Mouse (Mus musculus): ENCODE results near the gene Chordc1. TPM values are rescaled to one million over a fixed set of nuclear protein-coding genes. Genes with fewer than 3 reads are reported as not detected.
"Not testable (repeated sequence)": the region's sequence is repeated elsewhere in the genome, so short reads cannot be mapped to it uniquely, and the experiment has no call there.

Chordc1 gene
- polyA plus RNA-seq (2015; fragmentation: Nextera tagmentation; extraction: Ambion mirVana): 112 and 128 TPM in 2 replicates

DNA sequence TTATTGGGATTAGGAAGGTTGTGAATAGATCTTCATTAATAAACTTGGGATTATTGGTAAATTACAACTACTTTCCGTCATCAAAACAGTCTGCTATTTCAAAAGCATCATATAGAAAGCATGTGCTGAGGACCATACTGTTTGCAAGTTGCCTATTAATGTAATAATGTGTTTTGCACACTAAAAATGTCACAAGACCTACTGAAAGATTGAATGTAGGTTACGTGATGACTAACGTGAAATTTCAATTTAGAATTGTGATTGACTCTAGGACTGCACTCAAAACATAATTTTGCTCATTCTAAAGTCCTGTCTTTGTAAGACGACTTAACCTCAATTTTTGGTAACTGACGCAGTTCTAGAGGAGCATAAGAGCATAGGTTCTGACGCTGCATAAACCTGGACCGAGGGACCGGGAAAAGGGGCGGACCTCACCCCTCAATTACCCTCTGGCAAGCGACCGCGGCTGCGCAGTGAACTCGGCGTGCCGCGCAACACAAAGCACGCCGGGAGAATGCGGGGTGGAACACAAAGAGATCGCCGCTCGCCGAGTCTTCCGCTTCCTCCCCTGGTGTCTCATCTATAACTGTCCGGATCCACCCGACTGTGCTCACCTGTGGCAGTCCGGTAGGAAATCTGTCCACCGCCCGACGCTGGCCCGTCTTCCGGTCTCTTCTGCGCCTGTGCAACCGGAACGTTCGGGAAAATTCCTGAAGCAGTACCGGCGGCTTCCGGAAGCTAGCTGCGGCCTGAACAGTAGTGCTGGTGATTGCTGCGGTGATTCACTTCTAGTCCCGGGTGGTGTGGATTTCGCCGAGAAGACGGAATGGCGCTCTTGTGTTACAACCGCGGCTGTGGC is at the start of gene Chordc1:
Gene Chordc1 (plus strand): TSS at position 555 of the 859 bp plus-strand sequence.
- peak within 1 kb of the TSS; percentile 96 for H3K4me3 ChIP-seq
- WGBS: 2% methylated on average over 49 of the region's 49 CpGs
- no peaks in the 10 kb centered on the region for H3K9me3 ChIP-seq
- peak within 1 kb of the TSS; percentile 86 for H3K27ac ChIP-seq
- peaks cover 9% of the 10 kb centered on the region for H3K4me1 ChIP-seq
- peak within 1 kb of the TSS; percentile 99 for H3K9ac ChIP-seq
- H3K36me3 ChIP-seq: peaks cover 5% of the 10 kb centered on the region; the same call in 1 of the 2 replicates
- peak within 1 kb of the TSS; percentile 71 for H3K4me2 ChIP-seq
- peak; percentile 99 for ATAC-seq (ENCODE audit: insufficient number of reproducible peaks, insufficient read depth, low FRiP score, low TSS enrichment, low read depth)
- H3K27me3 ChIP-seq: no peaks in the 10 kb centered on the region

GRCm38 (mm10) chr9:18275901-18276300 is 16.0 kb upstream of the Chordc1 start:
- 87% methylated on average over 1 of the region's 1 CpGs for WGBS
- no peak overlapping the region for H3K27ac ChIP-seq
- H3K36me3 ChIP-seq: no peaks in the 10 kb centered on the region
- H3K4me1 ChIP-seq: no peaks in the 10 kb centered on the region
- H3K9me3 ChIP-seq: no peaks in the 10 kb centered on the region
- no peak overlapping the region for H3K9ac ChIP-seq
- H3K27me3 ChIP-seq: 0 out of 2 replicates have a peak, but pooled peaks cover 4% of the 10 kb centered on the region
- no peak overlapping the region for H3K4me3 ChIP-seq
- H3K4me2 ChIP-seq: no peak overlapping the region
- ATAC-seq (ENCODE audit: insufficient number of reproducible peaks, insufficient read depth, low FRiP score, low TSS enrichment, low read depth): no peak

DNA sequence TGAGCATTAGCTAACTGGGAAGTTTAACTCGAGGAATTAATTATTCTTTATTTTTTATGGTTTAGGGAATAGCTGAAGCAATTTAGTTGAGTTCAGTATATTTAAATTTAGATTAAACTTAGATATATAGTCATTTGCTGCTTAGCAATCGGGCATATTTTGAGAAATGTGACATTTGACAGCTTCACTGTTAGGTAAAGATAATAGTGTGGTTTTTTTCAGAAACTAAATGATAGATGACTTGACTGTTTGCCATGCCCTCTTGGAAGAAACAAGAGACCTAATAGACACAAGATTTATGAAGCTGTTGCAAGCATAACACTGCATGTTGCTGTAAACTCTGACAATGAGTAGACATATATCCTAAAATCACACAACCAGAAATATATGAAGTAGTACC is 15.1 kb upstream of the Chordc1 start:
- Histone ChIP-seq H3K4me2 (no peak overlapping the region), H3K36me3 (no peaks in the 10 kb centered on the region), H3K27me3 (0 out of 2 replicates have a peak, but pooled peaks cover under 1% of the 10 kb centered on the region), H3K27ac (no peak overlapping the region), H3K4me3 (no peak overlapping the region), H3K9me3 (no peaks in the 10 kb centered on the region), H3K4me1 (no peaks in the 10 kb centered on the region), H3K9ac (no peak overlapping the region)
- 58% methylated on average over 2 of the region's 2 CpGs for WGBS
- ATAC-seq (ENCODE audit: insufficient number of reproducible peaks, insufficient read depth, low FRiP score, low TSS enrichment, low read depth): no peak

GRCm38 (mm10) chr9:18277497-18277896 is 14.4 kb upstream of the Chordc1 start:
- H3K9me3 ChIP-seq: no peaks in the 10 kb centered on the region
- H3K9ac ChIP-seq: no peak overlapping the region
- H3K27ac ChIP-seq: no peak overlapping the region
- ATAC-seq (ENCODE audit: insufficient number of reproducible peaks, insufficient read depth, low FRiP score, low TSS enrichment, low read depth): no peak
- no peaks in the 10 kb centered on the region for H3K36me3 ChIP-seq
- WGBS: 37% methylated on average over 1 of the region's 1 CpGs
- no peak overlapping the region for H3K4me2 ChIP-seq
- no peak overlapping the region for H3K4me3 ChIP-seq
- no peaks in the 10 kb centered on the region for H3K27me3 ChIP-seq
- no peaks in the 10 kb centered on the region for H3K4me1 ChIP-seq

GRCm38 (mm10) chr9:18278693-18279092 is 13.2 kb upstream of the Chordc1 start:
- ATAC-seq (ENCODE audit: insufficient number of reproducible peaks, insufficient read depth, low FRiP score, low TSS enrichment, low read depth); H3K4me3 ChIP-seq; H3K4me2 ChIP-seq; H3K4me1 ChIP-seq; H3K9me3 ChIP-seq; H3K36me3 ChIP-seq; H3K27ac ChIP-seq; H3K9ac ChIP-seq; H3K27me3 ChIP-seq: not testable (repeated sequence)
- 30% methylated on average over 5 of the region's 5 CpGs for WGBS

- peak; percentile 21; the same call in 1 of the 2 replicates for ATAC-seq (ENCODE audit: insufficient number of reproducible peaks, insufficient read depth, low FRiP score, low TSS enrichment, low read depth)
- Histone ChIP-seq H3K9me3 (no peaks in the 10 kb centered on the region), H3K4me1 (peaks cover 9% of the 10 kb centered on the region), H3K4me3 (peak overlapping the region; percentile 96), H3K27me3 (no peaks in the 10 kb centered on the region), H3K27ac (peak overlapping the region; percentile 86), H3K4me2 (peak overlapping the region; percentile 71), H3K36me3 (peaks cover 6% of the 10 kb centered on the region; the same call in 1 of the 2 replicates), H3K9ac (peak overlapping the region; percentile 99)
- under 1% methylated on average over 24 of the region's 24 CpGs for WGBS
These were observed 558 bp downstream of the Chordc1 start for GRCm38 (mm10) chr9:18292443-18292922.

DNA sequence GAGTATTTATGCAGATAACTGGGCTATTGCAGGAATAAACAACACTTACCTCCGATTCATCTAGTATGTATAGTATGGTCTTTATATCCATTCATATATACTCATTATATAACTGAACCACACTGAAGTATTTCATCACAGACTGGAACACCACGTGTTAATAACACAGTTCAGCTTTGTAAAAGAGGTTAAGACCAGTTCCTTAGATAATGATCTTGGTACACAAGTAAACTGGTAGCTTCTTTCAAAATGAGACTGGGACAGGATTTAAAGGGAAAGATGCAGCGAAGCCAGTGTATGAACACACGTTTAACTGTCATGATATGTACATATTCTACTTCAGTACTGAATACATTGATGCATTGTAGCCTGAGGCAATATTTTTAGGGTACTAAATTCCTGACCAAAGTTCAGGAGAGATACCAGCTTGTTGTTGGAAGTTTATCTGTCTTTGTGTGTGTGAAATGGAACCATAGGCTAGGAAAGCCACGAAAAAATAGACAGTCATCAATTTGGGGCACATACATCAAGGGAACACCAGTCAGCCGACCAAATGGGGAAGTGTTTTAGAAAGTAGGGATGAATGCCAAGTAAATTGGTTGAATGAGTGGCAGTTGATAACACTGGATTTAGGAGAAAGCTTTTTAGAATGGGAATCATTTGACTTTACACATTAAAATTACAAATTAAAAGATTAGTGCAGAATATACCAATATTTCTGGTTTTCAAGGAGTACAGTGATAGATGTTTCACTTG is 1.3 kb downstream of the Chordc1 start:
- Histone ChIP-seq H3K4me2 (peak overlapping the region; percentile 71), H3K27me3 (no peaks in the 10 kb centered on the region), H3K27ac (peak overlapping the region; percentile 86; the same call in 1 of the 2 replicates), H3K9ac (peak overlapping the region; percentile 99), H3K4me1 (peaks cover 9% of the 10 kb centered on the region), H3K4me3 (peak overlapping the region; percentile 96), H3K9me3 (no peaks in the 10 kb centered on the region), H3K36me3 (peaks cover 10% of the 10 kb centered on the region; the same call in 1 of the 2 replicates)
- WGBS: 44% methylated on average over 6 of the region's 6 CpGs
- ATAC-seq (ENCODE audit: insufficient number of reproducible peaks, insufficient read depth, low FRiP score, low TSS enrichment, low read depth): no peak

- no peak for ATAC-seq (ENCODE audit: insufficient number of reproducible peaks, insufficient read depth, low FRiP score, low TSS enrichment, low read depth)
- Histone ChIP-seq H3K9ac (no peak overlapping the region), H3K4me2 (no peak overlapping the region), H3K4me1 (peaks cover 6% of the 10 kb centered on the region), H3K4me3 (no peak overlapping the region), H3K27ac (no peak overlapping the region), H3K36me3 (peaks cover 54% of the 10 kb centered on the region), H3K27me3 (no peaks in the 10 kb centered on the region), H3K9me3 (no peaks in the 10 kb centered on the region)
- WGBS: 80% methylated on average over 6 of the region's 6 CpGs
These were observed 6.4 kb downstream of the Chordc1 start for GRCm38 (mm10) chr9:18298301-18298700.

DNA sequence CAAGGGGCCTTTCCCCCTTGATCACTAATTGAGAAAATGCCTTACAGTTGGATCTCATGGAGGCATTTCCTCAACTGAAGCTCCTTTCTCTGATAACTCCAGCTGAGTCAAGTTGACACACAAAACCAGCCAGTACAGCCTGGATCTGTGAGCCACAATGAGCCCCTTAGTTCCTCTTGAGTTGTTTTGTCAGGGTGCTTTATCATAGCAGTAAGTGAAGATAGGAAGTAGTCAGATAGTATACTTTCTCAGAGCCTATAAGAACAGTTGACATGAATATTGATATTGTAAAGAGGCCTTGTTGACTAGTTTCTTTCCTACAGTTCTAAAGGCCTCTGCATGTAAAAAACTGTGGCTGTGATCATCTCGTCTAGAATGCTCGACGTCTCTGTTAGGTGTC is 28.1 kb downstream of the Chordc1 start:
- Histone ChIP-seq H3K4me2 (no peak overlapping the region), H3K4me1 (no peaks in the 10 kb centered on the region), H3K9ac (no peak overlapping the region), H3K9me3 (no peaks in the 10 kb centered on the region), H3K27ac (no peak overlapping the region), H3K36me3 (peaks cover 15% of the 10 kb centered on the region), H3K27me3 (no peaks in the 10 kb centered on the region), H3K4me3 (no peak overlapping the region)
- no peak for ATAC-seq (ENCODE audit: insufficient number of reproducible peaks, insufficient read depth, low FRiP score, low TSS enrichment, low read depth)
- 97% methylated on average over 3 of the region's 3 CpGs for WGBS
